Mouse (Mus musculus) spleen, adult 2 months (tissue): ENCODE measurements around the gene Donson. TPM values are rescaled to one million over a fixed set of nuclear protein-coding genes. Genes with fewer than 3 reads are reported as not detected.

Experiments used
- DNase-seq, 2 experiments: peaks; one replicate each; pipeline versions ENCODE4 v3.0.0 to v3.0.0-alpha.2; 2012 to 2021; ENCODE audit warnings: low spot score in 2 of 2, low read depth in 1 of 2
- H3K27ac ChIP-seq: fragments of 200-500 bp; 2 replicates; pipeline ENCODE4 v1.5.1; 2012; ENCODE audit warnings: low read length, inconsistent platforms; ENCODE audit not compliant: insufficient read depth
- H3K27me3 ChIP-seq: fragments of 200-500 bp; 2 replicates; pipeline ENCODE4 v1.6.1; 2012; ENCODE audit warnings: mild to moderate bottlenecking, moderate library complexity, low read length, inconsistent platforms; ENCODE audit not compliant: control insufficient read depth, insufficient read depth
- H3K36me3 ChIP-seq: fragments of 200-500 bp; 2 replicates; pipeline ENCODE4 v1.6.1; 2012; ENCODE audit warnings: mild to moderate bottlenecking, low read length, inconsistent platforms; ENCODE audit not compliant: control insufficient read depth, insufficient read depth
- H3K4me1 ChIP-seq: fragments of 200-500 bp; 2 replicates; pipeline ENCODE4 v1.6.1; 2011; ENCODE audit warnings: inconsistent platforms; ENCODE audit not compliant: control insufficient read depth, insufficient read depth, insufficient read length
- H3K4me3 ChIP-seq: fragments of 200-500 bp; 2 replicates; pipeline ENCODE4 v1.5.1; 2011; ENCODE audit warnings: mild to moderate bottlenecking, inconsistent platforms; ENCODE audit not compliant: insufficient read depth, insufficient read length; ENCODE audit errors: extremely low read depth
- CTCF ChIP-seq: fragments of 200-500 bp; IDR thresholded peaks from 2 replicates; pipeline ENCODE4 v1.5.1; 2011; ENCODE audit warnings: mild to moderate bottlenecking, inconsistent platforms; ENCODE audit not compliant: insufficient read depth, insufficient read length, insufficient replicate concordance; ENCODE audit errors: extremely low read depth
- POLR2A ChIP-seq: fragments of 200-500 bp; IDR thresholded peaks from 2 replicates; pipeline ENCODE4 v1.6.1; 2011; ENCODE audit warnings: low read depth, low read length, inconsistent platforms
- WGBS: fragments of 180-500 bp; shearing (Covaris S2); methylation state at CpG from one replicate; pipeline ENCODE4 v1.1.7; 2018; 5-methylcytosine and 5-hydroxymethylcytosine counted together
- polyA plus RNA-seq: library from polyadenylated mRNA; depleted of rRNA; stranded (reverse); fragments of >200 nt; gene quantifications from 2 replicates; pipeline ENCODE4 v1.2.3, GENCODE M21; 2012; rRNA removed

Gene Donson
- polyA plus RNA-seq: 13.1 and 22.0 TPM in 2 replicates

GRCm38 (mm10) chr16:91688619-91689334, at the start of gene Donson:
Gene Donson (minus strand): TSS chr16:91688770.
- Histone ChIP-seq H3K27ac (peak within 1 kb of the TSS; percentile 94), H3K36me3 (peaks cover 5% of the 10 kb centered on the region), H3K27me3 (no peaks in the 10 kb centered on the region), H3K4me1 (peaks cover 8% of the 10 kb centered on the region), H3K4me3 (peak within 1 kb of the TSS; percentile 95)
- TF ChIP-seq CTCF (no peak), POLR2A (peak; percentile 62)
- peak; percentile 81 to 95 for DNase-seq
- WGBS: under 1% methylated on average over 71 of the region's 71 CpGs

DNA sequence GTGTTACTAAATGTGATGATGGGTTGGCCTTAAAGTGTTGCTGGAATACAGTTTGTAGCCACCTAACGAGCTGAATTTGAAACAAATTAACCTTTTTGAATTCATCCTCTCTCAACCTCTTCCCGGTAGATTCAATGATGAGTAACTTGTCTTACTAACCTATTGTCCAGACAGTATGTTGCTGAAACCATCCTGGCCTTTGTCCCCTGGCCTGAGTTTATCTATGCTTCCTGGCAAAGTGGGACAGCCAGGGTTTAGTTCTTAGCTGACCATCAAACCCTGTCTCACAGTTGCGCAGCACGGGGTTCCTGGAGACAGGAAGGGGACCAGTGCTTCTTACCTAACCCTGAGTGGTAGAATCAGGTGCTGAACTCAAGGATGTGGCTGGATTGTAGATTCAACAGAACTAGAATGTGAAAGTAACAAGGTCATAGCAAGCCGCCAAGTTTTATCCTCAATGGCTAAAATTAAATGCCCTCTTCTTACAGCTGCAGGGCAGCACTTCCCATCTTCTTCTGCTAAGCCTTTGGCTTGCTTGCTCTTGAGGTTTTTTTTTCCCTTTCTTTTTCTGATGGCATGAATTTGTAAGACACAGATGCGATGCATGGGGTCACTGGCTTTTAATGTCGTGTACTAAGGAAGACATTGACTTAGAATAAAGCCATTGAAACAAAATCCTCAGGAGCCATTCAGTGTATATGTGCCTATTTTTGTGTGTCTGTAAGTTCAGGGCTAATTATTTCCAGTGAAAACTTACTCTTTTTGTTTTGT, 47.7 kb upstream of the Donson start:
- no peak for TF ChIP-seq POLR2A
- TF ChIP-seq CTCF: no peak
- H3K4me3 ChIP-seq: no peak overlapping the region
- peaks cover 5% of the 10 kb centered on the region; the same call in 1 of the 2 replicates for H3K4me1 ChIP-seq
- WGBS: 68% methylated on average over 7 of the region's 7 CpGs
- H3K36me3 ChIP-seq: no peaks in the 10 kb centered on the region
- no peaks in the 10 kb centered on the region for H3K27me3 ChIP-seq
- H3K27ac ChIP-seq: no peak overlapping the region
- no peak for DNase-seq

GRCm38 (mm10) chr16:91734771-91735170, 46.2 kb upstream of the Donson start:
- no peaks in the 10 kb centered on the region for H3K36me3 ChIP-seq
- no peak overlapping the region for H3K4me3 ChIP-seq
- peaks cover 7% of the 10 kb centered on the region for H3K27me3 ChIP-seq
- WGBS: 32% methylated on average over 5 of the region's 5 CpGs
- H3K27ac ChIP-seq: no peak overlapping the region
- peak in 1 of 2 experiments; percentile 10 for DNase-seq
- H3K4me1 ChIP-seq: peaks cover 5% of the 10 kb centered on the region; the same call in 1 of the 2 replicates
- TF ChIP-seq CTCF (no peak), POLR2A (no peak)

GRCm38 (mm10) chr16:91732816-91733215, 44.2 kb upstream of the Donson start:
- 47% methylated on average over 2 of the region's 2 CpGs for WGBS
- Histone ChIP-seq H3K27ac (no peak overlapping the region), H3K4me3 (no peak overlapping the region), H3K36me3 (no peaks in the 10 kb centered on the region), H3K4me1 (peaks cover 5% of the 10 kb centered on the region; the same call in 1 of the 2 replicates), H3K27me3 (peaks cover 11% of the 10 kb centered on the region)
- TF ChIP-seq POLR2A (no peak), CTCF (no peak)
- DNase-seq: no peak

GRCm38 (mm10) chr16:91730446-91730845, 41.9 kb upstream of the Donson start:
- TF ChIP-seq POLR2A (no peak), CTCF (no peak)
- H3K36me3 ChIP-seq: no peaks in the 10 kb centered on the region
- H3K27ac ChIP-seq: no peak overlapping the region
- WGBS: 6% methylated on average over 11 of the region's 11 CpGs
- DNase-seq: no peak
- peak overlapping the region; percentile 91 for H3K4me3 ChIP-seq
- peaks cover 11% of the 10 kb centered on the region for H3K27me3 ChIP-seq
- peaks cover 5% of the 10 kb centered on the region; the same call in 1 of the 2 replicates for H3K4me1 ChIP-seq

DNA sequence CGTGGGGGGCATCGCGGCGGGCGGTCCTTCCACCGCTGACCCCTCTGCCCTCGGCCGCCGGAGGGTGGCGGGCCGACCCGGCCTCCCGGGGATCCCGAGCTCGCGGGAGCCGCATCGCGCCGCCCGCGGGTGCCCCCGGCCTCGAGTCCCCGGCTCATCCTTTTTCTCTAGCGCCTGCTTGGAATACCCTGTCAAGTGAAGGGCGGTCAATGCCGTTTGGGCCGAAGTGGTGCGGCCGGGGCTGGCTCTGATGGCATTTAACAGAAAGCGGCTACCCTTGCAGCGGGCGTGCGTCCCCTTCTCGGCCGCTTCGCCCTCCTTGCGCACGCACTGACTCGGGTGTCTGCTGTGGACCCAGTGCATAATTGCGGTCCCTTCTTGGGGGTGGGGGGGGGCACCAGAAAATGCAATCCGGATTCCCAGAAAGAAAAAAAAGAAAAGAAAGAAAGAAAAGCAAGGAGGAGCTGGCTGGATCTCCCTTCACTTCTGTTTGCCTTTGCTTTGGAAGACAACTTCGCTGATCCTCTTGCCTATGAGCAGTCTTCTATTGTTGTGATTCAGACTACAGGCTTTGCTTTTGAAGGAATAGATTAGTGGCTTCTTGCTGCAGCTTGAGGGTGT, 41.4 kb upstream of the Donson start:
- no peak overlapping the region for H3K27ac ChIP-seq
- peak overlapping the region; percentile 91 for H3K4me3 ChIP-seq
- peaks cover 4% of the 10 kb centered on the region; the same call in 1 of the 2 replicates for H3K4me1 ChIP-seq
- no peak for TF ChIP-seq CTCF
- no peak for TF ChIP-seq POLR2A
- H3K27me3 ChIP-seq: peaks cover 11% of the 10 kb centered on the region
- under 1% methylated on average over 42 of the region's 44 CpGs for WGBS
- H3K36me3 ChIP-seq: no peaks in the 10 kb centered on the region
- DNase-seq: peak in 1 of 2 experiments; percentile 15
